Mouse (Mus musculus) gastrocnemius, adult 2 months (tissue): ENCODE data around the gene Slc2a4. TPM values are rescaled to one million over a fixed set of nuclear protein-coding genes. Genes with fewer than 3 reads are reported as not detected.
"Not testable (repeated sequence)": the region's sequence is repeated elsewhere in the genome, so short reads cannot be mapped to it uniquely, and the experiment has no call there.

ENCODE experiments used
- DNase-seq: peaks from one replicate; pipeline ENCODE4 v3.0.0; 2022
- H3K27ac ChIP-seq: fragments of 200-600 bp; 2 replicates; pipeline ENCODE4 v1.8.1; 2022; ENCODE audit warnings: mild to moderate bottlenecking
- H3K4me3 ChIP-seq: fragments of 200-600 bp; 2 replicates; pipeline ENCODE4 v1.8.1; 2022; ENCODE audit warnings: mild to moderate bottlenecking, moderate library complexity
- CTCF ChIP-seq: fragments of 200-600 bp; IDR thresholded peaks from 2 replicates; pipeline ENCODE4 v1.8.1; 2022; ENCODE audit warnings: antibody characterized with exemption, mild to moderate bottlenecking, moderate library complexity
- intact Hi-C: fragments of 180-260 bp; cut with DNase I; formaldehyde crosslinking; loops from one replicate; pipeline ENCODE4 v1.15.1; 2025
- total RNA-seq, 2 experiments: library from RNA; stranded (reverse); gene quantifications; 2 replicates each; pipeline ENCODE4 v1.2.3; 2021

Slc2a4 gene
- total RNA-seq, 2 experiments from 2014 or later, result 494 to 503 TPM

DNA sequence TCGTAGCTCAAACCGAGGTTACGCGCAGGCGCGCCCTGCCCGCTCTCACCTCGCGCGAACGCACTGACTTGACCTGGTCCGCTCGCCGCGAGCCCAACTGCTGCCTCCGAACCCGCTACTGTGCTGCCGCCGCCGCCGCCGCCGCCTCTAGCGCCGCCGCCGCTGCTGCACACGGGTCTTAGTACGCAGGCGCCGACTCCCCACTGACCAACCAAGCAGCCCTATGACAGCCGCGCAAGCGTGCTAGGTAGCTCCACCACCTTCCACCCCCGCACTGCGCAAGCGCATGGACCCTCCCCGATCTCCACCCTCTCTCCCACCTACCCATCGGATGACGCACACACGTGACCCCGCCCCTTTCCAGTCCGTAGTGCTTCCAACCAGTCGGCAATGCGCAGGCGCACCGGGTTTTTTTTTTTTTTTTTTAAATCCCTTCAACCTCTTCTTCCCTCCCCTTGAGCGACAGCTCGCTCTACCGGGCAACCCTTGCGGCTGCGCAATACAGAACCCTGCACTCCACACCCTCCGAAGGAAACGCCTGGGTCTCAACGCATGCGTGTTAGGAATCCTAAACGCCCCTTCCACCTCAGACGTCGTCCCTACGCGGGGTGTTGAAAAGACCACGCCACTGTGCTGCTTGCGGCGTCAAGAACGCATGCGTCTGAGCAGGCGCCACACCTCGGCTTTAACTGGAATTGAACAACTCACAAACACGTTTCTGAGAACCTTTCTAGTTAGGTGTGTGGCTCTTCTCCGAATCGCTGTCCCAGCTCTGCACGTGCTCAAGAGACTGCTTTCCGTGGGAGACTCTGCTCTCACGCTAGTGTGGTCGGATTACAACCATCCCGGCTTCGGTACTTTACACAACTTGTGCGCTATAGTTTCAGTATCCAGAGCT is 26.6 kb downstream of the Slc2a4 start, which contains the start of gene Eif5a:
Eif5a (minus strand) TSS at position 845 of the 898 bp plus-strand sequence.
- TF ChIP-seq CTCF, result peak; percentile 61
- H3K4me3 ChIP-seq, result peak within 1 kb of the TSS; percentile 97
- peak within 1 kb of the TSS; percentile 96 for H3K27ac ChIP-seq
- peak; percentile 100 for DNase-seq
- intact Hi-C loops, result no loop called here

DNA sequence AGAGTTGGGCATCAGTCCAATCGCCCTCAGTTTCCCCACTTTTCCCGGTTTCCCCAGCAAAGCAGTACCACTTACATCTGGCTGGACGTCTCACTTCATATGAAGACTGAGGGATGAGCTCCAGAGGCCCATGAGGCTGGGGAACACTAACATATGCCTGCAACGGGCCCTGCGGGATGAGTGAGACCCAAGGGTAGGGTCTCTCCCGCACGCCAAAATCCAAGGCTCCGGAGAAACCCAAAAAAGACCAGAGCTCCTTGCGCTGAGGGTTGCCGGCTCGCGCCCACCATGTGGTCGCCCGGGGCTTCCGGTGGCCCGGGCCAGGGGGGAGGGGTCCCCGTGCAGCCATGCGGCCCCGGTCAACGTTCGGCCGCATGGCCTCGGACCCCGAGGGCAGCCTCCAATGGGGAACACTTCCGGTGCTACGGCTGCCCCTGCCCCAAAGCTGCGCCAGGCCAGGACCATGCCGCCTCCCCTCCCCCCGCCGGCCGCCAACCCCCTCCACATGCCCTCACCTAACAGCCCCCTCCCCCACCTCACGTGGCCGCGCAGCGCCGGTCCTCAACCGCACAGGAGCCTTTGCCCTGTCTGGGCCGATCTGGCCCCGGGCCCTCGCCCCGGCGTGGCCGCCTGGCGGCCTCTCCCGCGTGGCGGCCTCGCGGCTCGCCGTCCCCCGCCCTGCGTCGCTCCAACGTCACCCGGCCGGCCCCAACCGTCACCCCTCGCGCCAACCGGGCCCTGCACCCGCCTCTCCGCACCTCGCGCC is 27.5 kb downstream of the Slc2a4 start:
- TF ChIP-seq CTCF, result no peak
- peak overlapping the region; percentile 97 for H3K4me3 ChIP-seq
- peak; percentile 84 for DNase-seq
- H3K27ac ChIP-seq, result peak overlapping the region; percentile 96
- intact Hi-C loops, result no loop called here

DNA sequence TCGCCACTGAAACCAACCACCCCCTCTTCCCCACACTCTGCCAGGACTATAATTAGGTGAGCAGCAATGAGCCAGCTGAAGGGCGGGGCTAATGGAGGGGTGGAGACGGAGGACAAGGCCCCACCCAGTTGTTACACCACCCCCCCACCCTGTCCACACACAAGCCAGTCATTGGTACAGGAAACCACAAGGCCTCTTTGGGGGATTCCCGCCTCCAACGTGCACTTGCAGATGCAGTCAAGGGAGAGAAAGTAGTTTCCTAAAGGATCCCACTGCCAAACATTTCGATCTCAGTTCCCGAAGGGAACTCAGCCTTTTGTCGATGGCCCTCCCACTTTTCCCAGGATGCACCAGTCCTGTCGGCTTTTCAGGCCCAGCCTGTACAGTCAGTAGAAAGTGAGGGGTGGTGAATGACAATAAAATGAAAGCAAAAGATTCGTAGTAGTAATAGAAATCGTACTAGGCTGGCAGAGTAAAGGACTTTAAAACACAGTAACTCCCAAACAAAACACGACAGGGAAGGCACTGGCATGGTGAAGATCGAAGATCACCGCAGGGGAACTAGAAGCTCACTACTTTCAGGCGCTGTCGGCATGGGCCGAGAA is 28.2 kb downstream of the Slc2a4 start:
- intact Hi-C loops, result loop anchor here (10.0 kb wide), 1 partner anchor 815 kb away; no protein-coding TSS in a partner anchor
- TF ChIP-seq CTCF, result no peak
- H3K27ac ChIP-seq, result peak overlapping the region; percentile 96

DNA sequence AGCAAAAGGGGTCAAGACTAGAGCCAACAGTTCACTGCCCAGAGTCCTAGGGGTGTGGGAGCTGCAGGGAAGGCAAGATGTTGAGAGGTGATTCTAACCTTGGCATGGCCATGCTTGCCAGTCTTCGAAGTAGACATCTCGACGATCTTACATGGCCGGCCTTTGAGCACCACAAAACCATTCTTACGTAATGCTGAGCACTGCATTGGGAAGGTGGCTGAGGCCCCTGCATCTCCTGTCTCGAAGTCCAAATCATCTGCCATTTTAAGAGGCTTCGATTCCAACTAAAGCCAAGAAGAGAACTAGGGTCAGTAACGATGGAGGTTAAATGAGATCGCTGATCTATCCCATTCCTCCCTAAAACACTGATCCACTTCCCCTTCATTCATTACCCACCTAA is 28.9 kb downstream of the Slc2a4 start:
- TF ChIP-seq CTCF, result no peak
- intact Hi-C loops, result loop anchor here (10.0 kb wide), 1 partner anchor 814 kb away; no protein-coding TSS in a partner anchor
- peak; percentile 19 for DNase-seq
- H3K27ac ChIP-seq, result peak overlapping the region; percentile 96
- H3K4me3 ChIP-seq, result peak overlapping the region; percentile 97

More for the DNA sequence above, 28.2 kb downstream of the Slc2a4 start:
- peak; percentile 92 for DNase-seq
- peak overlapping the region; percentile 97 for H3K4me3 ChIP-seq

DNA sequence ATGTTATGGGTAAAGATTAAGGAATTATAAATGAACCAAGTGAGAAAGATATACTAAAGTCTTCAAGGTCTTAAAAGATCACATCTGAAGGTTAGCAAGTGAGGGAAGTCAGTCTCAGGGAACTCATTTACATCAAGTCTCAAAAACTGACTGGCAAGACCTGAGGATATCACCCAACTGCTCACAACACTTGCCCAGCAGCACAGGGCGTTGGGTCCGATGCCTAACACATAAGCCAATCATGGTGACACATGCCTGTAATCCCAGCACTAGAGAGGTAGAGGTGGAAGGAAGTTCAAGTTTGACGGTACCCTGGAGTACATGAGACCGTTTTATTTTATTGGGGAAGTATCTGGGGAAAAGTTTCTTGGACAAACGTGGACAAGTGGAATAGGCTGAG is 29.9 kb downstream of the Slc2a4 start:
- intact Hi-C loops, result loop anchor here (10.0 kb wide), 1 partner anchor 813 kb away; no protein-coding TSS in a partner anchor
- Histone ChIP-seq H3K27ac (0 out of 2 replicates have a peak overlapping the region, but pooled peaks have one; percentile 96), H3K4me3 (peak overlapping the region; percentile 97; the same call in 1 of the 2 replicates)
- DNase-seq, result no peak
- TF ChIP-seq CTCF, result no peak

DNA sequence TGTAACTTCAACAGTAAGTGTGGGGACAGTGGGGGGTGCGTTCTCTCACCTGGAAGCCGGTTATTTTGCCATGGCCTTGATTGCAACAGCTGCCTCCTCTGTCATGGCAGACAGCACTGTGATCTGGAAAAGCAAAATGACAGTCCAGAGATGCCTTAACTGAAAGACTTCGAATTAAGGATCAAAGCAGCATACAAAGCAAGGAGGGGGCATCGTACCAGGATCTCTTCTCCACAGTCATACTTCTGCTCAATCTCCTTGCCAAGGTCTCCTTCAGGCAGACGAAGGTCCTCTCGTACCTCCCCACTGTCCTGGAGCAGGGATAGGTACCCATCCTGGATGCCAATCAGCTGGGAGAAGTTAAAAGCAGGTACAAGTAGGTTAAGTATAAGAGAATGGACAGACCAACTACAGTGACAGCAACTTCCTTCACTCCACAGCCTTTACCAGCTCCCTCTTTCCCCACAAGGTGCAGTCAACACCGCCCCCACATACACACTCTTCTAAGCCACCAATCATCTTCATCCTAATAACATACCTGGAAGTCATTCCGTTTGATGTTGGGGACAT is 30.5 kb downstream of the Slc2a4 start:
- TF ChIP-seq CTCF, result no peak
- DNase-seq, result peak; percentile 14
- H3K27ac ChIP-seq, result no peak overlapping the region
- intact Hi-C loops, result loop anchor here (10.0 kb wide), 1 partner anchor 813 kb away; no protein-coding TSS in a partner anchor
- H3K4me3 ChIP-seq, result no peak overlapping the region

DNA sequence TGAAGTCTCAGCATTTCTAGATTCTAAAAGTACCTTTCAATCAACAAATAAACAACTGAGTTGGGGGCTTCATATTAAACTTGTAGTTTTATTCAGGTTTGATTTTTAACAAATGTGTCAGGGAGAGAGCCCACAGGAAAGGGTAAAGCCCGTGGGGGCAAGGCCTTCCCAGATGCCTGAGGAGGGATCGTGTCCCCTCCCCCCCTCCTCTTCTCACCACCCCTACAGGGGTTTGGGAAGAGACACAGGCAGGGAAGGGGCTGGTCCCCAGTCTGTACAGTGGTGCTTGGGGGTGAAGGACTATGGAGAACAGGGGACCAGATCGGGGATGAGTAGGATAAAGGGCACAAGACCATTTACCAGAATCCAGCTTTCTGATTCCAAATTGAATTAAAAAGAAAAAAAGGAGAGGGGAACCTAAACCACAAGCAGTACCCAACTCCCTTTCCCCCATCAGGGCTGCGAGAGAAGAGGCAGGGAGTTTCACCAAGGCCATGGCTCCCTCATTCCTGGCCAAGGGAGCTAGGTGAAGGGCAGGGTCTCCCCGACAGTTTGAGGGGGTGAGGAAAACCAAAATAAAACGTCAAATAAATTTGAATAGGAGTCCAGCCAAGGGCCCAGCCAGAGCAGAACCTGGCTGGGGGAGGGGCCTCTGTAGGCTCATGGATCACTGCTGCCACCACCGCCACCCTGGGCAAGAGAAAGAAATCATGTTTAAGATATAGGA is 31.2 kb downstream of the Slc2a4 start:
- H3K27ac ChIP-seq, DNase-seq, H3K4me3 ChIP-seq: not testable (repeated sequence)
- intact Hi-C loops, result loop anchor here (10.0 kb wide), 1 partner anchor 812 kb away; no protein-coding TSS in a partner anchor

GRCm38 (mm10) chr11:69915667-69916627 is 32.0 kb downstream of the Slc2a4 start:
- no peak for TF ChIP-seq CTCF
- Histone ChIP-seq H3K4me3 (peak overlapping the region; percentile 84), H3K27ac (no peak overlapping the region; the same call in 1 of the 2 replicates)
- intact Hi-C loops, result loop anchor here (10.0 kb wide), 1 partner anchor 811 kb away; no protein-coding TSS in a partner anchor
- no peak for DNase-seq

- Histone ChIP-seq H3K27ac (peak overlapping the region; percentile 98; the same call in 1 of the 2 replicates), H3K4me3 (peak overlapping the region; percentile 84)
- DNase-seq, result no peak
- no peak for TF ChIP-seq CTCF
- intact Hi-C loops, result loop anchor here (10.0 kb wide), 1 partner anchor 810 kb away; no protein-coding TSS in a partner anchor
Observed at GRCm38 (mm10) chr11:69914917-69915430, 33.0 kb downstream of the Slc2a4 start.

DNA sequence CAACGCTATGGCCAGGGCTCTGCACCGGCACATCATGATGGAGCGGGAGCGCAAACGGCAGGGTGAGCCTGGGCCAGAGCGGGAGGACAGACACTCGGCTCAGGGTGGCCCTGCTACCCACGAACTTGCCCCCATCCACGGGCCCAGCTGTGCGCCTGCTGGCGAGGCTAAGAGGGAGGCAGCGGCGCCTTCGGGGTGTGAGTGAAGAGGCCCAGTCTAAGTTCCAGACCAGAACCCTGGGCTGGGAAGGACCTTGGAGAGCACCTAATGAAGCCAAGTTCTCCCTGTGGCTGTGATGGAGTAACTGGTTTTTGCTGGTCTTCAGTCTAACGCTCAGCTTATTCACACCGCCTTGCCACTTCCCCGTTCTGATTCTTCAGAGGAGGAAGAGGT is 33.6 kb downstream of the Slc2a4 start:
- Histone ChIP-seq H3K27ac (peak overlapping the region; percentile 98), H3K4me3 (peak overlapping the region; percentile 84)
- no peak for TF ChIP-seq CTCF
- no peak for DNase-seq
- intact Hi-C loops, result loop anchor here (10.0 kb wide), 1 partner anchor 810 kb away; no protein-coding TSS in a partner anchor
